Mouse (Mus musculus) frontal cortex, postnatal 10 days (tissue): ENCODE measurements at regions not wholly inside any gene's neighbourhood (a gene's known extent, or its start where the extent isn't known, plus 50 kb on each side); places are given as distances from the start of the nearest gene placed in this dataset.

Experiments used
- DNase-seq, 2 experiments: peaks; one replicate each; pipeline ENCODE4 v3.0.0; 2022; ENCODE audit warnings: low spot score in 2 of 2, mixed read lengths in 1 of 2

- DNase-seq: no peak
Observed at GRCm38 (mm10) chr10:66909905-66910681, 185.8 kb upstream of the Jmjd1c start.

- DNase-seq: no peak
Observed at GRCm38 (mm10) chr10:66911261-66911911, 184.5 kb upstream of the Jmjd1c start.

- no peak for DNase-seq
Observed at GRCm38 (mm10) chr10:66912440-66912839, 183.5 kb upstream of the Jmjd1c start.

GRCm38 (mm10) chr10:66913187-66913586 is 182.7 kb upstream of the Jmjd1c start:
- no peak for DNase-seq

- peak in 1 of 2 experiments; percentile 74 for DNase-seq
Observed at GRCm38 (mm10) chr10:66913627-66914026, 182.3 kb upstream of the Jmjd1c start.

- DNase-seq: no peak
Observed at GRCm38 (mm10) chr10:66914288-66914975, 181.5 kb upstream of the Jmjd1c start.

- DNase-seq: no peak
Observed at GRCm38 (mm10) chr10:66915801-66916200, 180.1 kb upstream of the Jmjd1c start.

- DNase-seq: no peak
Observed at GRCm38 (mm10) chr10:66917725-66918124, 178.2 kb upstream of the Jmjd1c start.

GRCm38 (mm10) chr10:66918713-66919112 is 177.2 kb upstream of the Jmjd1c start:
- DNase-seq: no peak

- DNase-seq: peak; percentile 86 to 90
Observed at GRCm38 (mm10) chr10:66919953-66920760, 175.8 kb upstream of the Jmjd1c start.

- DNase-seq: peak; percentile 90 to 91
Observed at GRCm38 (mm10) chr10:66920761-66921684, 174.9 kb upstream of the Jmjd1c start.

- DNase-seq: no peak
Observed at GRCm38 (mm10) chr10:66921776-66922175, 174.1 kb upstream of the Jmjd1c start.

GRCm38 (mm10) chr10:66922314-66922713 is 173.6 kb upstream of the Jmjd1c start:
- no peak for DNase-seq

GRCm38 (mm10) chr10:66923947-66924346 is 172.0 kb upstream of the Jmjd1c start:
- no peak for DNase-seq

GRCm38 (mm10) chr10:66924418-66924817 is 171.5 kb upstream of the Jmjd1c start:
- DNase-seq: no peak

GRCm38 (mm10) chr10:66925553-66926127 is 170.3 kb upstream of the Jmjd1c start:
- DNase-seq: no peak

GRCm38 (mm10) chr10:66927651-66928050 is 168.3 kb upstream of the Jmjd1c start:
- no peak for DNase-seq

- no peak for DNase-seq
Observed at GRCm38 (mm10) chr10:66928211-66928990, 167.5 kb upstream of the Jmjd1c start.

- DNase-seq: no peak
Observed at GRCm38 (mm10) chr10:66930563-66930962, 165.4 kb upstream of the Jmjd1c start.
